Comparison of ENCODE assay signal across 8 mouse cellular contexts in the genomic region with DNA sequence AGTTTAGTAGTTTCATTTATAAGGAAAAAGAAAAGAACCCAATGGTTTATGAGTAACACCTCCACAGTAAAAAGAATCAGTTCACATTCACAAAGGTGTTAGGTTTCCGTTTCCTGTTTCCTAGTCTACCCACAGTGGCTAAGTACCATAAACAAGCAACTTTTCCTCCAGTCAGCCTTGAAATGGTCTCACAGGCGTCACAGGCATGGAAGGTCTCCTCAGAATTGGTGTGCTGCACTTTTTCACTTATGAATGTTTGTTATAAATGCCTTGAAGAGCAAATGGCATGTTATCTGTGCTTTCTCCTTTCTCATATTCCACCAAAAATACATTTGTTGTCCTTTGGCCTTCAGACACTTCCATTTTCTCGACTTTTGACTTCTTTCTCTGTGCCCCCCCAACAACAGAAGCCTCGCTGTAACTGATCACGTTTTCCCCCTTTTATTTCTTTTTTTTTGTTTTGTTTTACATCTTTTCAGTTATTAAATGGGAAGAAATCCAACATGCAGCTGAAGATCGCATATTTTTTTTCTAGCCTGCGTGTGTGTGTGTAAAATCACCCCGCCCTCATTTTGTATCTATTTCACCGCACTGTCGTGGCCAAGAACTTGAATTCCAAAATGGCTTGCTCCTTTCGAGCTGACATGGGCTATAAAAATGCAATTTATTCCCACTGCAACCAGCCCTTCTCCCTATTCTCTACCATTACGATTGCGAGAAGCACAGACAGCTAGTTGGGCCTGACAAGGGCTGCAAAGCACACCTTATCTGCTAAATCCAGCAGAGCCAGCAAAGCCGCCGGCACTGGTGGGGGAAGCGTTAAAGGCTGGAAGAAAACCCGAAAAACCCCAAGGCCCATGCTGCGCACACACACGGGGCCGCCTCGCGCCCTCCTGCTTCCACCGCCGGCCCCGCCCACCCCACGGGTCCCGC. TPM values are rescaled to one million over a fixed set of nuclear protein-coding genes. Genes with fewer than 3 reads are reported as not detected.
DNase-seq lines count a peak whose midpoint lies in the region; ATAC-seq and TF ChIP-seq lines count a peak whose summit lies in the region.

No protein-coding gene starts in this region.

- peak overlapping the region; percentile 74 for H3K4me3 ChIP-seq in bone marrow macrophage, adult 2 months (ENCODE audit: insufficient read depth, low read length)
- H3K4me3 ChIP-seq in forebrain, postnatal 0 days (ENCODE audit: low read depth, low read length) = peak overlapping the region; percentile 93
- H3K4me3 ChIP-seq in kidney, postnatal 0 days (replicated peaks; ENCODE audit: low read depth, low read length) = peak overlapping the region; percentile 88
- H3K4me3 ChIP-seq in myocyte = peak overlapping the region; percentile 50

- H3K27ac ChIP-seq in bone marrow macrophage, adult 2 months (ENCODE audit: insufficient read depth, low read depth, low read length) = peak overlapping the region; percentile 76
- H3K27ac ChIP-seq in forebrain, postnatal 0 days (ENCODE audit: low read depth, low read length) = peak overlapping the region; percentile 99
- H3K27ac ChIP-seq in kidney, postnatal 0 days = peak overlapping the region; percentile 96

- peak; percentile 76 for DNase-seq in kidney, adult 18-20 months
- DNase-seq in kidney, postnatal 36 days = no peak
- DNase-seq in CD4-positive helper T cell, adult 2 months (ENCODE audit: low read depth, low spot score) = peak; percentile 78
- DNase-seq in forebrain, postnatal 0 days = no peak
- DNase-seq in kidney, postnatal 0 days (ENCODE audit: low spot score) = peak; percentile 87
- DNase-seq in right cerebral cortex, postnatal 14 days = no peak

- ATAC-seq in forebrain, postnatal 0 days = peak; percentile 90
- peak; percentile 53 for ATAC-seq in kidney, postnatal 0 days (replicated peaks; ENCODE audit: low FRiP score, low read depth)

- H3K27me3 ChIP-seq in forebrain, postnatal 0 days (ENCODE audit: insufficient read depth, low read length) = no peaks in the 10 kb centered on the region
- H3K27me3 ChIP-seq in kidney, postnatal 0 days (ENCODE audit: insufficient read depth, low read length) = no peaks in the 10 kb centered on the region
- no peaks in the 10 kb centered on the region for H3K27me3 ChIP-seq in myocyte (ENCODE audit: control insufficient read depth, insufficient read depth, insufficient read length)

- peaks cover 34% of the 10 kb centered on the region for H3K79me2 ChIP-seq in myocyte (ENCODE audit: control insufficient read depth, insufficient read depth)

- H3K9me3 ChIP-seq in forebrain, postnatal 0 days (ENCODE audit: low read length) = no peaks in the 10 kb centered on the region
- H3K9me3 ChIP-seq in kidney, postnatal 0 days (replicated peaks; ENCODE audit: low read length) = no peaks in the 10 kb centered on the region

- TF ChIP-seq CTCF in bone marrow macrophage, adult 2 months (IDR thresholded peaks at IDR 0.05; ENCODE audit: low read depth, low read length) = no peak
- TF ChIP-seq CTCF in forebrain, postnatal 0 days (IDR thresholded peaks at IDR 0.05; ENCODE audit: low read depth) = no peak
- no peak for TF ChIP-seq CTCF in kidney, postnatal 0 days (IDR thresholded peaks at IDR 0.05; ENCODE audit: low read depth)

- no peak for TF ChIP-seq POLR2A in bone marrow macrophage, adult 2 months (IDR thresholded peaks at IDR 0.05; ENCODE audit: borderline replicate concordance, low read depth, low read length)
- peak; percentile 49 for TF ChIP-seq POLR2A in myocyte (IDR thresholded peaks at IDR 0.05; ENCODE audit: insufficient read length, low read depth)

- 5% methylated on average over 23 of the region's 27 CpGs for WGBS in forebrain, postnatal 0 days
- 3% methylated on average over 27 of the region's 27 CpGs for WGBS in kidney, postnatal 0 days

- peak overlapping the region; percentile 80 for H3K9ac ChIP-seq in forebrain, postnatal 0 days
- H3K9ac ChIP-seq in kidney, postnatal 0 days (ENCODE audit: low read depth, low read length) = peak overlapping the region; percentile 79

- no peaks in the 10 kb centered on the region for H3K36me3 ChIP-seq in forebrain, postnatal 0 days (ENCODE audit: insufficient read depth)
- H3K36me3 ChIP-seq in kidney, postnatal 0 days (ENCODE audit: insufficient read depth, low read length) = no peaks in the 10 kb centered on the region
- H3K36me3 ChIP-seq in myocyte (ENCODE audit: control insufficient read depth, insufficient read depth) = no peaks in the 10 kb centered on the region

- peak overlapping the region; percentile 78 for H3K4me2 ChIP-seq in forebrain, postnatal 0 days (ENCODE audit: low read depth)
- peak overlapping the region; percentile 77 for H3K4me2 ChIP-seq in kidney, postnatal 0 days (ENCODE audit: low read length)
- peak overlapping the region; percentile 91 for H3K4me2 ChIP-seq in myocyte (ENCODE audit: low read depth)

- H3K4me1 ChIP-seq in bone marrow macrophage, adult 2 months (ENCODE audit: control insufficient read depth, insufficient read depth, low read length) = peaks cover 15% of the 10 kb centered on the region
- H3K4me1 ChIP-seq in forebrain, postnatal 0 days (ENCODE audit: insufficient read depth) = peaks cover 15% of the 10 kb centered on the region
- peaks cover 10% of the 10 kb centered on the region for H3K4me1 ChIP-seq in kidney, postnatal 0 days (replicated peaks; ENCODE audit: insufficient read depth, low read length)

- peak overlapping the region; percentile 45 for H3ac ChIP-seq in myocyte (ENCODE audit: control insufficient read depth, insufficient read length)

TF ChIP-seq in myocyte, 11 proteins besides CTCF, POLR2A, EP300 and RAD21:
- TF ChIP-seq TCF12 (IDR thresholded peaks at IDR 0.05; ENCODE audit: insufficient read depth, poor library complexity, severe bottlenecking) (no peak), MYOD1 (IDR thresholded peaks at IDR 0.05; ENCODE audit: control insufficient read depth in 1 of 3, insufficient read length in 2 of 3, low read depth in 2 of 3) (no peak), REST (IDR thresholded peaks at IDR 0.05; ENCODE audit: insufficient read depth, insufficient read length) (no peak), TCF3 (IDR thresholded peaks at IDR 0.05; ENCODE audit: insufficient read length, low read depth) (no peak), E2F4 (IDR thresholded peaks at IDR 0.05; ENCODE audit: insufficient read depth) (no peak), SRF (IDR thresholded peaks at IDR 0.05; ENCODE audit: control insufficient read depth, insufficient read length, low read depth) (no peak), CEBPB (IDR thresholded peaks at IDR 0.05; ENCODE audit: insufficient read depth, poor library complexity, severe bottlenecking) (no peak), MAX (IDR thresholded peaks at IDR 0.05; ENCODE audit: low read depth) (no peak)

RNA-seq across cellular contexts. Expression of gene Asf1a, which starts 0.5 kb away (rescaled TPM):
- 17.4 and 17.9 TPM in 2 replicates for polyA plus RNA-seq in bone marrow macrophage, adult 2 months (2012; ENCODE audit: insufficient read depth, insufficient read length, missing spikeins)
- total RNA-seq in forebrain, postnatal 0 days (2014; rRNA removed) = 39.1 and 40.6 TPM in 2 replicates
- polyA plus RNA-seq in forebrain, postnatal 0 days (2015; fragmentation: Nextera tagmentation; extraction: Ambion mirVana) = 62.1 and 72.8 TPM in 2 replicates
- polyA plus RNA-seq in kidney, postnatal 0 days (2015; fragmentation: Nextera tagmentation; extraction: Ambion mirVana) = 122 and 126 TPM in 2 replicates
- polyA plus RNA-seq in myocyte (2012; fragmentation: generic; extraction: Trizol) = 14.2 TPM

RNA-seq across cellular contexts. Expression of gene Mcm9, which starts 34.2 kb away (rescaled TPM):
- polyA plus RNA-seq in bone marrow macrophage, adult 2 months (2012; ENCODE audit: insufficient read depth, insufficient read length, missing spikeins) = 7.3 and 9.8 TPM in 2 replicates
- 4.5 and 6.0 TPM in 2 replicates for total RNA-seq in forebrain, postnatal 0 days (2014; rRNA removed)
- polyA plus RNA-seq in forebrain, postnatal 0 days (2015; fragmentation: Nextera tagmentation; extraction: Ambion mirVana) = 4.8 and 5.4 TPM in 2 replicates
- 7.9 and 8.9 TPM in 2 replicates for polyA plus RNA-seq in kidney, postnatal 0 days (2015; fragmentation: Nextera tagmentation; extraction: Ambion mirVana)
- 3.0 TPM for polyA plus RNA-seq in myocyte (2012; fragmentation: generic; extraction: Trizol)

Comparison
In these comparisons a context has a peak if more than half of its experiments do, and no peak if none do; other contexts are left out.
1. DNase-seq: peak in kidney, adult 18-20 months (single experiment), CD4-positive helper T cell, adult 2 months (single experiment) and kidney, postnatal 0 days (single experiment); none in kidney, postnatal 36 days (0 of 2), forebrain, postnatal 0 days (single experiment) and right cerebral cortex, postnatal 14 days (single experiment).
2. Peak in every context shown above with its lines, with median percentiles within 50 percentile points of each other: H3K27ac ChIP-seq, H3K4me3 ChIP-seq and H3K4me2 ChIP-seq.